Mouse (Mus musculus) kidney, adult 2 months (tissue): Measurements from ENCODE around the gene Cyth2.

ENCODE experiments used
- CTCF ChIP-seq: fragments of 200-500 bp; conservative IDR thresholded peaks from 2 replicates; pipeline ENCODE4 v1.5.1; 2011; ENCODE audit warnings: low read depth, mild to moderate bottlenecking, control low read depth, low read length, moderate library complexity, mixed read lengths; ENCODE audit not compliant: insufficient read depth, insufficient read length
- POLR2A ChIP-seq: fragments of 200-500 bp; IDR thresholded peaks from one replicate; pipeline ENCODE4 v1.6.1; 2011; ENCODE audit warnings: low read depth, low read length, control low read depth

DNA sequence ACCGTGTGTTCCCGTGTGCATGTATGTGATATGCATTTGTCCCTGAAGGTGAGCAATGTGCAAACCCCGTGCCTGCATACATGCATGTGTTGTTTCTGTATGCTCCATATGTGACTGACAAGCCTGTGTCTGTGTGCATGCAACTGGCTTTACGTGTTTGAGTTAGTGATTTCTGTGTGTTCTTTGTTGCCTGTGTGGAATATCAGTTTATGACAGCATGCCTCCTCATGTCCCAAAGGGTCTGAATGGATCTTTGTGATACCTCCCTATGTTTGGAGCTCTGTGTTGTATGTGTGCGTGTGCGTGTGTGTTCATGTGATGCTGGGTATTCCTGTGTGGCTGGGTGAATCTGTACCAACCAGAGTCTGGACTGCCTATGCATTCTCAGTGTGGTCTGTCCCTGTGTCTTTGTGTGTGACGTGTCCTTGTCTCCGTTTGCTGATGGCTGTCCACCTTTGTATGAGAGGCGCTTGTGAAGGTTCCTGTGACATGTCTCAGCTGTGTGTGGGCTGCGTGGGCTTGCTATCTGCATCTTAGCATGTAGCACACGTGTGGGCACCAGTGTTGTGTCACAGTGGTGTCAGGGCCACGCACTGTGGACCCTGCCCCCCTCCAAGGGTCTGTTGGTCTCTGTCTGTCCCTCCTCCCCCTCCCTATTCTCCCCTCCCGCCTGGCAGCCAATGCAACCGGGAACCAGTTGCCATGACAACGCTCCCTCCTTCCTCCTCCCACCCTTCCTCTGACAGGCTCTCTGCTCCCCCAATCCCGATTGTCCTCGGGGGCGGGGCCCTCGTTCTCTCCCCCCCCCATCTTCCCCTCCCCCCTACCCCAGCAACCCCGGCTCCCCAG is 29.6 kb downstream of the Cyth2 start, which contains the start of gene Sult2b1:
- TF ChIP-seq CTCF (no peak), POLR2A (no peak)
